Mouse (Mus musculus): ENCODE results near the gene Spata13. TPM values are rescaled to one million over a fixed set of nuclear protein-coding genes. Genes with fewer than 3 reads are reported as not detected.
A peak's percentile ranks its signal among the peaks of the same experiment; 100 is the strongest.

The Spata13 gene
- total and polyA plus RNA-seq, 2 experiments from 2014 or later: 16.5 to 34.1 TPM

DNA sequence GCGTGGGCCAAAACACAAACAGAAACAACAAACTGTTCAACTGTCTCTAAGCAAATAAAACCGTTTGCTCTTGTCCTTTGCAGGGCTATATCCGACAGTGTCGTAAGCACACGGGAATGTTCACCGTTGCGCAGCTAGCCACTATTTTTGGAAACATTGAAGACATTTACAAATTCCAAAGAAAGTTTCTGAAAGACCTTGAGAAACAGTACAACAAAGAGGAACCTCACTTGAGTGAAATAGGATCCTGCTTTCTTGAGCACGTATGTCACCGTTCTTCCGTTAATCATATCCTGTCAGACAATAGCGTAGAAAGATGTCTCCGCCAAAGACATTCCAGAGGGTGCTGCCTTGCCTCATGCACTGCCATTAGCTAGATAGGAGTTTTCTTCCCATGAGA is 116.1 kb downstream of the Spata13 start:
- Histone ChIP-seq H3K36me3 (ENCODE audit: insufficient read depth, low read length) (peaks cover 5% of the 10 kb centered on the region; the same call in 1 of the 2 replicates), H3K9me3 (ENCODE audit: low read length) (no peaks in the 10 kb centered on the region), H3K27me3 (ENCODE audit: insufficient read depth, low read length) (no peaks in the 10 kb centered on the region), H3K4me2 (ENCODE audit: low read depth, low read length) (no peak overlapping the region), H3K4me1 (ENCODE audit: insufficient read depth, low read length) (no peaks in the 10 kb centered on the region), H3K27ac (no peak overlapping the region), H3K4me3 (ENCODE audit: low read length) (no peak overlapping the region), H3K9ac (replicated peaks; ENCODE audit: low read length) (no peak overlapping the region)
- ATAC-seq (no peak), DNase-seq (ENCODE audit: low spot score) (no peak)
- TF ChIP-seq CTCF (IDR thresholded peaks at IDR 0.05; ENCODE audit: low read depth): no peak
- WGBS: 89% methylated on average over 12 of the region's 12 CpGs

DNA sequence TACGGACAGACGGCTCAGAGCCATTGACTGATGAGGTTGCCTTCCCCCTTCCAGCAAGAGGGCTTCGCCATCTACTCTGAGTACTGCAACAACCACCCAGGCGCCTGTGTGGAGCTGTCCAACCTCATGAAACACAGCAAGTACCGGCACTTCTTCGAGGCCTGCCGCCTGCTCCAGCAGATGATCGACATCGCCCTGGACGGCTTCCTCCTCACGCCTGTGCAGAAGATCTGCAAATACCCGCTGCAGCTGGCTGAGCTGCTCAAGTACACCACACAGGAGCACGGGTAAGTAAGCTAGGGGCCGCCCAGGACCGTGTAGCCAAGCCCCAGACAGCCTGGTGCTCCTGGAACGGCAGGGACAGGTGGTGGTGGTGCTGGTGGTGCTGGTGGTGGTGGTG is 117.8 kb downstream of the Spata13 start:
- 94% methylated on average over 16 of the region's 16 CpGs for WGBS
- no peaks in the 10 kb centered on the region for H3K27me3 ChIP-seq (ENCODE audit: insufficient read depth, low read length)
- H3K27ac ChIP-seq: no peak overlapping the region
- no peaks in the 10 kb centered on the region for H3K9me3 ChIP-seq (ENCODE audit: low read length)
- peaks cover 9% of the 10 kb centered on the region; the same call in 1 of the 2 replicates for H3K36me3 ChIP-seq (ENCODE audit: insufficient read depth, low read length)
- no peak overlapping the region for H3K4me3 ChIP-seq (ENCODE audit: low read length)
- TF ChIP-seq CTCF (IDR thresholded peaks at IDR 0.05; ENCODE audit: low read depth): no peak
- DNase-seq (ENCODE audit: low spot score) (no peak), ATAC-seq (no peak)
- no peak overlapping the region for H3K4me2 ChIP-seq (ENCODE audit: low read depth, low read length)
- 0 out of 2 replicates have a peak, but pooled peaks cover 3% of the 10 kb centered on the region for H3K4me1 ChIP-seq (ENCODE audit: insufficient read depth, low read length)
- H3K9ac ChIP-seq (replicated peaks; ENCODE audit: low read length): no peak overlapping the region

DNA sequence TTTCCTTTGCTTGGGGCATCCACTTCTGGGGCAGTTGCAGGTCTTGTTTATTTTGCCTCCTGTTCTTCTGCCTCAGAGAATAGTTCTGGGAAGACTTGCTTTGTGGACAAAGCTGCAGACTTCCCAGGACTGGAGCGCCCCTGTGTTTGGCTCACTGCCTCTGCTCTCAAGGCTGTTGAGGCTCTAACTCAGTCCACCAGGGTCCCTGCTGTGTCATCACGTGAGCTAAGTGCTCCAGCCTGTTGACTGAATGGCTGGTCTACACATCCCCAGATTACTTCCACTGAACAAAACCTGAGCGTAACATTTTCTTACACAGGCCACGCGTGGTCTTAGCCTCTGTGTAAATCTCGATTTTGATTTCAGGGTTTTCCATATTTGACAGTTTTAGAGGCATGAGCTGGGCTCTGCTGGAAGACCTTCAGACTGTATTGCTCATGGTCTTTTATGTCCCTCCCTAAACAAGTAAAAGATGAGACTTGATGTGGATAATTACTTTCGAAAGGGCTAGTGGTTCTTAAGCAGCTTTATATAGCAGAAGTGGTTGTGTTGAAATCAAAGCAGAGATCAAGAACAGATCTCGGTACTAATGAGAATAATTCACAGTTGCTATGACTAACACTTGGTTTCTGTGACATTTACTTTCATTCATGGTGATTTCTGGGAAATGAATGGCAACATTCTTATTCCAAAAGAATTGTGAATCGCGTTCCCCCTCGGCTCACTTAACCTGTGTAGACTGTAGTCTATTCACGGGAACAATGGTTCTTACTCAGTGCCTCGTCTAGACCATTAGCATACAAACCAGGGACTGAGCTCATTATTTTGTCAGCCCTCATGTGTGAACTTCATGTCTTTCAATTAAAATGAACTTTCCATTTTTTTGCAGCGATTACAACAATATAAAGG is 119.3 kb downstream of the Spata13 start:
- Histone ChIP-seq H3K4me3 (ENCODE audit: low read length) (no peak overlapping the region), H3K36me3 (ENCODE audit: insufficient read depth, low read length) (peaks cover 11% of the 10 kb centered on the region; the same call in 1 of the 2 replicates), H3K4me2 (ENCODE audit: low read depth, low read length) (no peak overlapping the region), H3K27ac (no peak overlapping the region), H3K9ac (replicated peaks; ENCODE audit: low read length) (no peak overlapping the region), H3K4me1 (ENCODE audit: insufficient read depth, low read length) (0 out of 2 replicates have a peak, but pooled peaks cover 3% of the 10 kb centered on the region), H3K9me3 (ENCODE audit: low read length) (no peaks in the 10 kb centered on the region), H3K27me3 (ENCODE audit: insufficient read depth, low read length) (no peaks in the 10 kb centered on the region)
- no peak; the same call in 1 of the 2 replicates for TF ChIP-seq CTCF (IDR thresholded peaks at IDR 0.05; ENCODE audit: low read depth)
- ATAC-seq (peak; percentile 52; the same call in 1 of the 2 replicates), DNase-seq (ENCODE audit: low spot score) (peak; percentile 71)
- WGBS: 53% methylated on average over 14 of the region's 14 CpGs

GRCm38 (mm10) chr14:60753801-60754126 is 120.0 kb downstream of the Spata13 start:
- no peak for DNase-seq (ENCODE audit: low spot score)
- Histone ChIP-seq H3K4me1 (ENCODE audit: insufficient read depth, low read length) (0 out of 2 replicates have a peak, but pooled peaks cover 3% of the 10 kb centered on the region), H3K9me3 (ENCODE audit: low read length) (no peaks in the 10 kb centered on the region), H3K27ac (no peak overlapping the region), H3K36me3 (ENCODE audit: insufficient read depth, low read length) (peaks cover 10% of the 10 kb centered on the region; the same call in 1 of the 2 replicates), H3K4me3 (ENCODE audit: low read length) (no peak overlapping the region), H3K27me3 (ENCODE audit: insufficient read depth, low read length) (no peaks in the 10 kb centered on the region), H3K4me2 (ENCODE audit: low read depth, low read length) (no peak overlapping the region), H3K9ac (replicated peaks; ENCODE audit: low read length) (no peak overlapping the region)
- WGBS: 66% methylated on average over 10 of the region's 10 CpGs
- no peak for TF ChIP-seq CTCF (IDR thresholded peaks at IDR 0.05; ENCODE audit: low read depth)
- no peak for ATAC-seq

DNA sequence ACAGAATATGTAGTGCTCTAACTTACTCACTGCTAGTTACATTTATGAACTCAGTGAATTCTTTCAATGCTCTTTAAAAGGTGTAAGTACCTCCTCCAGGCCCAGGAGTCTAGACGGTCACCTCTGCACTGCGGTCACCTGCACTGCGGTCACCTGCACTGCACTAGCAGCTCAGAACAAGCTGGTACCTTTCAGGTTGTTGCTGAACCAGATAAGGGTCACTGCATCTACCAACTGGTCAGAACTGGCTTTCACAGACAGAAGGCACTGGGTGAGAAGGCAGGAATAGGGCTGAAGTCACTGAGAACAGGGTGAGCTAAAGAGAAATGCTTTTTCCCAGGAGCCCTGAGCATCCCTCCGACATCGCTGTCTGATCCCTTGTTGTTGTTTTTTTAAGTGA is 120.9 kb downstream of the Spata13 start:
- ATAC-seq (no peak), DNase-seq (ENCODE audit: low spot score) (no peak)
- Histone ChIP-seq H3K36me3 (ENCODE audit: insufficient read depth, low read length) (peaks cover 10% of the 10 kb centered on the region; the same call in 1 of the 2 replicates), H3K4me1 (ENCODE audit: insufficient read depth, low read length) (0 out of 2 replicates have a peak, but pooled peaks cover 3% of the 10 kb centered on the region), H3K27ac (no peak overlapping the region), H3K4me3 (ENCODE audit: low read length) (no peak overlapping the region), H3K27me3 (ENCODE audit: insufficient read depth, low read length) (no peaks in the 10 kb centered on the region), H3K9me3 (ENCODE audit: low read length) (no peaks in the 10 kb centered on the region), H3K9ac (replicated peaks; ENCODE audit: low read length) (no peak overlapping the region), H3K4me2 (ENCODE audit: low read depth, low read length) (no peak overlapping the region)
- WGBS: 91% methylated on average over 5 of the region's 5 CpGs
- TF ChIP-seq CTCF (IDR thresholded peaks at IDR 0.05; ENCODE audit: low read depth): no peak

DNA sequence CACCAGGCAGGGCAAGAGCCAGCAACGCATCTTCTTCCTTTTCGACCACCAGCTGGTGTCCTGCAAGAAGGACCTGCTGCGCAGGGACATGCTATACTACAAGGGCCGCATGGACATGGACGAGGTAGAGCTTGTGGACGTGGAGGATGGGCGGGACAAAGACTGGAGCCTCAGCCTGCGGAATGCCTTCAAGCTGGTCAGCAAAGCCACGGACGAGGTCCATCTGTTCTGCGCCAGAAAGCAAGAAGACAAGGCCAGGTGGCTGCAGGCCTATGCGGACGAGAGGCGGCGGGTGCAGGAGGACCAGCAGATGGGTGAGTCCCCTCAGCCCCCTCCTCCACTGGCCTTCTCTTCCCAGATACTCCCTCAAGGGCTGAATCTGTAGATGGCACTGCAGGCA is 122.5 kb downstream of the Spata13 start:
- Histone ChIP-seq H3K36me3 (ENCODE audit: insufficient read depth, low read length) (peaks cover 14% of the 10 kb centered on the region; the same call in 1 of the 2 replicates), H3K4me3 (ENCODE audit: low read length) (no peak overlapping the region), H3K27ac (no peak overlapping the region), H3K27me3 (ENCODE audit: insufficient read depth, low read length) (no peaks in the 10 kb centered on the region), H3K9me3 (ENCODE audit: low read length) (no peaks in the 10 kb centered on the region), H3K9ac (replicated peaks; ENCODE audit: low read length) (no peak overlapping the region), H3K4me1 (ENCODE audit: insufficient read depth, low read length) (0 out of 2 replicates have a peak, but pooled peaks cover 3% of the 10 kb centered on the region), H3K4me2 (ENCODE audit: low read depth, low read length) (no peak overlapping the region)
- peak; percentile 55 for ATAC-seq
- WGBS: 86% methylated on average over 15 of the region's 15 CpGs
- no peak for TF ChIP-seq CTCF (IDR thresholded peaks at IDR 0.05; ENCODE audit: low read depth)
- peak; percentile 48 for DNase-seq (ENCODE audit: low spot score)
